Mouse (Mus musculus): Measurements from ENCODE around the gene Zfand3. TPM values are rescaled to one million over a fixed set of nuclear protein-coding genes. Genes with fewer than 3 reads are reported as not detected.

Zfand3 gene
- polyA plus RNA-seq, 1 experiment from 2014 or later: 47.2 TPM

GRCm38 (mm10) chr17:30090416-30090815, 85.9 kb downstream of the Zfand3 start:
- Histone ChIP-seq H3K9ac (replicated peaks; ENCODE audit: low read depth, low read length) (no peak overlapping the region), H3K4me2 (replicated peaks; ENCODE audit: low read depth, low read length) (no peak overlapping the region), H3K27ac (ENCODE audit: low read length) (no peak overlapping the region), H3K4me3 (ENCODE audit: low read depth, low read length) (no peak overlapping the region), H3K4me1 (ENCODE audit: control insufficient read depth, insufficient read depth, low read length) (0 out of 2 replicates have a peak, but pooled peaks cover 3% of the 10 kb centered on the region), H3K36me3 (ENCODE audit: control insufficient read depth, insufficient read depth, low read length) (no peaks in the 10 kb centered on the region), H3K9me3 (ENCODE audit: control insufficient read depth, low read depth, low read length) (no peaks in the 10 kb centered on the region; the same call in 1 of the 2 replicates), H3K27me3 (ENCODE audit: control insufficient read depth, insufficient read depth, low read length) (no peaks in the 10 kb centered on the region)
- ATAC-seq (ENCODE audit: insufficient number of reproducible peaks, insufficient read depth, low FRiP score, low read depth): no peak
- 69% methylated on average over 3 of the region's 3 CpGs for WGBS

GRCm38 (mm10) chr17:30093148-30093749, 88.7 kb downstream of the Zfand3 start:
- WGBS: 87% methylated on average over 2 of the region's 2 CpGs

GRCm38 (mm10) chr17:30097156-30097555, 92.6 kb downstream of the Zfand3 start:
- no peak overlapping the region for H3K4me2 ChIP-seq (replicated peaks; ENCODE audit: low read depth, low read length)
- H3K27me3 ChIP-seq (ENCODE audit: control insufficient read depth, insufficient read depth, low read length): no peaks in the 10 kb centered on the region
- WGBS: 85% methylated on average over 5 of the region's 5 CpGs
- H3K9me3 ChIP-seq (ENCODE audit: control insufficient read depth, low read depth, low read length): no peaks in the 10 kb centered on the region; the same call in 1 of the 2 replicates
- no peak overlapping the region for H3K9ac ChIP-seq (replicated peaks; ENCODE audit: low read depth, low read length)
- peaks cover 17% of the 10 kb centered on the region for H3K4me1 ChIP-seq (ENCODE audit: control insufficient read depth, insufficient read depth, low read length)
- ATAC-seq (ENCODE audit: insufficient number of reproducible peaks, insufficient read depth, low FRiP score, low read depth): no peak
- no peak overlapping the region for H3K27ac ChIP-seq (ENCODE audit: low read length)
- H3K4me3 ChIP-seq (ENCODE audit: low read depth, low read length): no peak overlapping the region
- no peaks in the 10 kb centered on the region for H3K36me3 ChIP-seq (ENCODE audit: control insufficient read depth, insufficient read depth, low read length)

More at GRCm38 (mm10) chr17:30093148-30093749, 88.7 kb downstream of the Zfand3 start:
- Histone ChIP-seq H3K4me3 (ENCODE audit: low read depth, low read length) (no peak overlapping the region), H3K27me3 (ENCODE audit: control insufficient read depth, insufficient read depth, low read length) (no peaks in the 10 kb centered on the region), H3K27ac (ENCODE audit: low read length) (no peak overlapping the region), H3K36me3 (ENCODE audit: control insufficient read depth, insufficient read depth, low read length) (no peaks in the 10 kb centered on the region), H3K4me2 (replicated peaks; ENCODE audit: low read depth, low read length) (no peak overlapping the region), H3K4me1 (ENCODE audit: control insufficient read depth, insufficient read depth, low read length) (no peaks in the 10 kb centered on the region), H3K9ac (replicated peaks; ENCODE audit: low read depth, low read length) (no peak overlapping the region), H3K9me3 (ENCODE audit: control insufficient read depth, low read depth, low read length) (no peaks in the 10 kb centered on the region; the same call in 1 of the 2 replicates)
- no peak for ATAC-seq (ENCODE audit: insufficient number of reproducible peaks, insufficient read depth, low FRiP score, low read depth)

GRCm38 (mm10) chr17:30097677-30098076, 93.1 kb downstream of the Zfand3 start:
- no peaks in the 10 kb centered on the region for H3K36me3 ChIP-seq (ENCODE audit: control insufficient read depth, insufficient read depth, low read length)
- WGBS: 62% methylated on average over 4 of the region's 4 CpGs
- no peaks in the 10 kb centered on the region; the same call in 1 of the 2 replicates for H3K9me3 ChIP-seq (ENCODE audit: control insufficient read depth, low read depth, low read length)
- H3K4me1 ChIP-seq (ENCODE audit: control insufficient read depth, insufficient read depth, low read length): peaks cover 21% of the 10 kb centered on the region
- no peak for ATAC-seq (ENCODE audit: insufficient number of reproducible peaks, insufficient read depth, low FRiP score, low read depth)
- H3K9ac ChIP-seq (replicated peaks; ENCODE audit: low read depth, low read length): no peak overlapping the region
- H3K27ac ChIP-seq (ENCODE audit: low read length): no peak overlapping the region
- no peaks in the 10 kb centered on the region for H3K27me3 ChIP-seq (ENCODE audit: control insufficient read depth, insufficient read depth, low read length)
- H3K4me2 ChIP-seq (replicated peaks; ENCODE audit: low read depth, low read length): no peak overlapping the region
- H3K4me3 ChIP-seq (ENCODE audit: low read depth, low read length): no peak overlapping the region

- ATAC-seq (ENCODE audit: insufficient number of reproducible peaks, insufficient read depth, low FRiP score, low read depth): no peak
- no peaks in the 10 kb centered on the region; the same call in 1 of the 2 replicates for H3K9me3 ChIP-seq (ENCODE audit: control insufficient read depth, low read depth, low read length)
- no peak overlapping the region for H3K4me2 ChIP-seq (replicated peaks; ENCODE audit: low read depth, low read length)
- 52% methylated on average over 2 of the region's 2 CpGs for whole genome bisulfite sequencing
- no peak overlapping the region for H3K27ac ChIP-seq (ENCODE audit: low read length)
- H3K4me1 ChIP-seq (ENCODE audit: control insufficient read depth, insufficient read depth, low read length): peaks cover 21% of the 10 kb centered on the region
- H3K27me3 ChIP-seq (ENCODE audit: control insufficient read depth, insufficient read depth, low read length): no peaks in the 10 kb centered on the region
- H3K4me3 ChIP-seq (ENCODE audit: low read depth, low read length): no peak overlapping the region
- H3K36me3 ChIP-seq (ENCODE audit: control insufficient read depth, insufficient read depth, low read length): no peaks in the 10 kb centered on the region
- H3K9ac ChIP-seq (replicated peaks; ENCODE audit: low read depth, low read length): no peak overlapping the region
These were observed 95.1 kb downstream of the Zfand3 start for GRCm38 (mm10) chr17:30099670-30100069.

- H3K4me3 ChIP-seq (ENCODE audit: low read depth, low read length): no peak overlapping the region
- no peak for ATAC-seq (ENCODE audit: insufficient number of reproducible peaks, insufficient read depth, low FRiP score, low read depth)
- no peak overlapping the region for H3K4me2 ChIP-seq (replicated peaks; ENCODE audit: low read depth, low read length)
- H3K9ac ChIP-seq (replicated peaks; ENCODE audit: low read depth, low read length): no peak overlapping the region
- H3K27ac ChIP-seq (ENCODE audit: low read length): peak overlapping the region; percentile 36; the same call in 1 of the 2 replicates
- H3K27me3 ChIP-seq (ENCODE audit: control insufficient read depth, insufficient read depth, low read length): no peaks in the 10 kb centered on the region
- H3K9me3 ChIP-seq (ENCODE audit: control insufficient read depth, low read depth, low read length): no peaks in the 10 kb centered on the region
- no peaks in the 10 kb centered on the region for H3K36me3 ChIP-seq (ENCODE audit: control insufficient read depth, insufficient read depth, low read length)
- peaks cover 21% of the 10 kb centered on the region for H3K4me1 ChIP-seq (ENCODE audit: control insufficient read depth, insufficient read depth, low read length)
These were observed 97.3 kb downstream of the Zfand3 start for GRCm38 (mm10) chr17:30101801-30102200.

- no peak overlapping the region for H3K4me3 ChIP-seq (ENCODE audit: low read depth, low read length)
- no peak overlapping the region for H3K9ac ChIP-seq (replicated peaks; ENCODE audit: low read depth, low read length)
- H3K9me3 ChIP-seq (ENCODE audit: control insufficient read depth, low read depth, low read length): no peaks in the 10 kb centered on the region
- no peaks in the 10 kb centered on the region for H3K27me3 ChIP-seq (ENCODE audit: control insufficient read depth, insufficient read depth, low read length)
- 90% methylated on average over 5 of the region's 5 CpGs for WGBS
- no peaks in the 10 kb centered on the region for H3K36me3 ChIP-seq (ENCODE audit: control insufficient read depth, insufficient read depth, low read length)
- no peak for ATAC-seq (ENCODE audit: insufficient number of reproducible peaks, insufficient read depth, low FRiP score, low read depth)
- peaks cover 21% of the 10 kb centered on the region for H3K4me1 ChIP-seq (ENCODE audit: control insufficient read depth, insufficient read depth, low read length)
- H3K27ac ChIP-seq (ENCODE audit: low read length): no peak overlapping the region
- no peak overlapping the region for H3K4me2 ChIP-seq (replicated peaks; ENCODE audit: low read depth, low read length)
These were observed 98.5 kb downstream of the Zfand3 start for GRCm38 (mm10) chr17:30103005-30103404.

GRCm38 (mm10) chr17:30103641-30104165, 99.2 kb downstream of the Zfand3 start:
- Histone ChIP-seq H3K27me3 (ENCODE audit: control insufficient read depth, insufficient read depth, low read length) (no peaks in the 10 kb centered on the region), H3K4me2 (replicated peaks; ENCODE audit: low read depth, low read length) (no peak overlapping the region), H3K36me3 (ENCODE audit: control insufficient read depth, insufficient read depth, low read length) (no peaks in the 10 kb centered on the region; the same call in 1 of the 2 replicates), H3K9ac (replicated peaks; ENCODE audit: low read depth, low read length) (no peak overlapping the region), H3K4me1 (ENCODE audit: control insufficient read depth, insufficient read depth, low read length) (peaks cover 21% of the 10 kb centered on the region), H3K9me3 (ENCODE audit: control insufficient read depth, low read depth, low read length) (no peaks in the 10 kb centered on the region), H3K4me3 (ENCODE audit: low read depth, low read length) (no peak overlapping the region), H3K27ac (ENCODE audit: low read length) (no peak overlapping the region)
- 0 out of 2 replicates have a peak, but pooled peaks have one; percentile 28 for ATAC-seq (ENCODE audit: insufficient number of reproducible peaks, insufficient read depth, low FRiP score, low read depth)
- WGBS: 67% methylated on average over 4 of the region's 4 CpGs
